Mouse (Mus musculus) cerebellum, adult (tissue): ENCODE measurements around the gene 2700081O15Rik.

Experiments used
- ATAC-seq: cut with Nextera tagmentation; 2 replicates; pipeline ENCODE4 v1.9.2; 2017; ENCODE audit warnings: mild to moderate bottlenecking, moderate library complexity, mixed read lengths; ENCODE audit not compliant: insufficient number of reproducible peaks, low FRiP score, low TSS enrichment

2700081O15Rik gene

GRCm38 (mm10) chr19:7470643-7471042 lies 53.2 kb downstream of the 2700081O15Rik start:
- ATAC-seq = no peak
